Mouse (Mus musculus) ES-Bruce4 (cell line): Measurements from ENCODE around the gene Tmem143.

Experiments used
- CTCF ChIP-seq: IDR thresholded peaks from one replicate; pipeline ENCODE4 v1.8.1; 2011; ENCODE audit warnings: low read depth, low read length
- POLR2A ChIP-seq: IDR thresholded peaks from one replicate; pipeline ENCODE4 v1.8.1; 2011; ENCODE audit warnings: low read length; ENCODE audit not compliant: insufficient read depth

DNA sequence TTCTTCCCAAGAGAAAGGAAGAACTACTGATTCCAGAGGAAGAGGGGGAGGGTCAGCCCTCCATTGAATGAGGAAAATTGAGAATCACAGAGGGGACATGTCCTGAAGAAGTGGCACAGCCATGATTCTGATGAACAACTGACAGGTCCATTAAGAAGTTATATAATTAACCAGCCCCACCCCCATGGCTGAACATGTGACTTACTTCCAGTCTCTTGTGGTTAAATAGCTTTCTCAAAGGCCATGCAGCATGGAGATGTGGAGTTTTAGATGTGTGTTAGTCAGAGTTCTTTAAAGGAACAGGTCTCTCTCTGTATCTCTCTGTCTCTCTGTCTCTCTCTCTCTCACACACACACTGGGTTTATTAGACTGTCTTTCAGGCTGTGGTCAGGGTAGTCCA lies 11.6 kb downstream of the Tmem143 start:
- TF ChIP-seq CTCF (no peak), POLR2A (no peak)
